Mouse (Mus musculus) hindbrain, embryonic 11.5 days (tissue): ENCODE measurements at regions not wholly inside any gene's neighbourhood (a gene's known extent, or its start where the extent isn't known, plus 50 kb on each side); places are given as distances from the start of the nearest gene placed in this dataset.
A peak's percentile ranks its signal among the peaks of the same experiment; 100 is the strongest.

Experiments
- ATAC-seq: fragments of 200-750 bp; cut with Nextera tagmentation; 2 replicates; pipeline ENCODE4 v1.8.0; 2017; ENCODE audit warnings: mild to moderate bottlenecking, moderate TSS enrichment, moderate library complexity; ENCODE audit not compliant: low FRiP score
- DNase-seq: peaks from one replicate; pipeline ENCODE4 v3.0.0-alpha.2; 2015; ENCODE audit warnings: low spot score
- H3K27ac ChIP-seq: fragments of 300-500 bp; sonication (generic); 2 replicates; pipeline ENCODE4 v1.5.1; 2014; ENCODE audit warnings: mild to moderate bottlenecking, low read depth, low read length
- H3K27me3 ChIP-seq: fragments of 300-500 bp; sonication (generic); 2 replicates; pipeline ENCODE4 v1.6.1; 2014; ENCODE audit warnings: mild to moderate bottlenecking, low read length, moderate library complexity, mixed read lengths; ENCODE audit not compliant: control insufficient read depth, insufficient read depth
- H3K36me3 ChIP-seq: fragments of 300-500 bp; sonication (generic); 2 replicates; pipeline ENCODE4 v1.6.1; 2014; ENCODE audit warnings: mild to moderate bottlenecking, low read length, moderate library complexity, mixed read lengths; ENCODE audit not compliant: control insufficient read depth, insufficient read depth
- H3K4me1 ChIP-seq: fragments of 300-500 bp; sonication (generic); replicated peaks from 2 replicates; pipeline ENCODE4 v1.6.1; 2014; ENCODE audit warnings: low read length, mixed read lengths; ENCODE audit not compliant: control insufficient read depth, insufficient read depth
- H3K4me2 ChIP-seq: fragments of 300-500 bp; sonication (generic); replicated peaks from 2 replicates; pipeline ENCODE4 v1.6.1; 2014; ENCODE audit warnings: mild to moderate bottlenecking, low read depth, low read length
- H3K4me3 ChIP-seq: fragments of 300-500 bp; sonication (generic); 2 replicates; pipeline ENCODE4 v1.5.1; 2014; ENCODE audit warnings: low read depth, low read length
- H3K9ac ChIP-seq: fragments of 300-500 bp; sonication (generic); 2 replicates; pipeline ENCODE4 v1.6.1; 2014; ENCODE audit warnings: low read depth, low read length
- H3K9me3 ChIP-seq: fragments of 300-500 bp; sonication (generic); 2 replicates; pipeline ENCODE4 v1.6.1; 2016; ENCODE audit warnings: low read length; ENCODE audit not compliant: control insufficient read depth
- WGBS: fragments of 180-500 bp; shearing (Covaris S2); extraction: QIAGEN DNeasy Blood & Tissue Kit; methylation state at CpG from one replicate; pipeline ENCODE4 v1.1.7; 2014; 5-methylcytosine and 5-hydroxymethylcytosine counted together

- Histone ChIP-seq H3K4me1 (no peaks in the 10 kb centered on the region), H3K27me3 (no peaks in the 10 kb centered on the region), H3K9me3 (no peaks in the 10 kb centered on the region), H3K36me3 (no peaks in the 10 kb centered on the region), H3K4me3 (no peak overlapping the region), H3K4me2 (no peak overlapping the region), H3K9ac (no peak overlapping the region), H3K27ac (no peak overlapping the region)
- ATAC-seq (no peak), DNase-seq (no peak)
- WGBS, result 83% methylated on average over 10 of the region's 10 CpGs
Measured at GRCm38 (mm10) chr3:41185305-41186097, 102.7 kb upstream of the Pgrmc2 start.

GRCm38 (mm10) chr3:41184375-41184774 is 101.5 kb upstream of the Pgrmc2 start:
- Histone ChIP-seq H3K4me2 (no peak overlapping the region), H3K4me3 (no peak overlapping the region), H3K9me3 (no peaks in the 10 kb centered on the region), H3K27ac (no peak overlapping the region), H3K27me3 (no peaks in the 10 kb centered on the region), H3K4me1 (no peaks in the 10 kb centered on the region), H3K9ac (no peak overlapping the region), H3K36me3 (no peaks in the 10 kb centered on the region)
- WGBS, result 69% methylated on average over 7 of the region's 7 CpGs
- ATAC-seq (no peak), DNase-seq (no peak)

- Histone ChIP-seq H3K9me3 (no peaks in the 10 kb centered on the region), H3K36me3 (no peaks in the 10 kb centered on the region), H3K27ac (no peak overlapping the region), H3K4me1 (no peaks in the 10 kb centered on the region), H3K4me2 (no peak overlapping the region), H3K27me3 (no peaks in the 10 kb centered on the region), H3K4me3 (no peak overlapping the region), H3K9ac (no peak overlapping the region)
- WGBS, result 77% methylated on average over 10 of the region's 10 CpGs
- ATAC-seq, result peak; percentile 61
- DNase-seq, result no peak
Measured at GRCm38 (mm10) chr3:41182900-41183595, 100.2 kb upstream of the Pgrmc2 start.

GRCm38 (mm10) chr3:41182036-41182899 is 99.4 kb upstream of the Pgrmc2 start:
- Histone ChIP-seq H3K4me2 (no peak overlapping the region), H3K36me3 (no peaks in the 10 kb centered on the region), H3K4me3 (no peak overlapping the region), H3K9me3 (no peaks in the 10 kb centered on the region), H3K4me1 (no peaks in the 10 kb centered on the region), H3K9ac (no peak overlapping the region), H3K27me3 (no peaks in the 10 kb centered on the region), H3K27ac (no peak overlapping the region)
- DNase-seq, result peak; percentile 89
- WGBS, result 60% methylated on average over 15 of the region's 15 CpGs
- peak; percentile 93 for ATAC-seq

GRCm38 (mm10) chr3:41181438-41181837 is 98.6 kb upstream of the Pgrmc2 start:
- no peak for ATAC-seq
- WGBS, result 87% methylated on average over 11 of the region's 11 CpGs

GRCm38 (mm10) chr3:41180911-41181310 is 98.1 kb upstream of the Pgrmc2 start:
- Histone ChIP-seq H3K27ac (no peak overlapping the region), H3K9me3 (no peaks in the 10 kb centered on the region), H3K4me3 (no peak overlapping the region), H3K9ac (no peak overlapping the region), H3K36me3 (no peaks in the 10 kb centered on the region), H3K4me2 (no peak overlapping the region), H3K4me1 (no peaks in the 10 kb centered on the region), H3K27me3 (no peaks in the 10 kb centered on the region)
- ATAC-seq (no peak), DNase-seq (no peak)
- 83% methylated on average over 7 of the region's 7 CpGs for WGBS

More at GRCm38 (mm10) chr3:41181438-41181837, 98.6 kb upstream of the Pgrmc2 start:
- Histone ChIP-seq H3K27ac (no peak overlapping the region), H3K4me3 (no peak overlapping the region), H3K9me3 (no peaks in the 10 kb centered on the region), H3K4me2 (no peak overlapping the region), H3K9ac (no peak overlapping the region), H3K4me1 (no peaks in the 10 kb centered on the region), H3K36me3 (no peaks in the 10 kb centered on the region), H3K27me3 (no peaks in the 10 kb centered on the region)
- DNase-seq, result no peak

- Histone ChIP-seq H3K36me3 (no peaks in the 10 kb centered on the region), H3K27me3 (no peaks in the 10 kb centered on the region), H3K4me1 (no peaks in the 10 kb centered on the region), H3K4me3 (no peak overlapping the region), H3K4me2 (no peak overlapping the region), H3K9ac (no peak overlapping the region), H3K27ac (no peak overlapping the region), H3K9me3 (no peaks in the 10 kb centered on the region)
- 80% methylated on average over 4 of the region's 4 CpGs for WGBS
- DNase-seq (no peak), ATAC-seq (no peak)
Measured at GRCm38 (mm10) chr3:41179037-41179880, 96.4 kb upstream of the Pgrmc2 start.

- H3K36me3 ChIP-seq, result no peaks in the 10 kb centered on the region
- no peak for ATAC-seq
- no peaks in the 10 kb centered on the region for H3K4me1 ChIP-seq
- no peak overlapping the region for H3K9ac ChIP-seq
- H3K4me3 ChIP-seq, result no peak overlapping the region
- no peak for DNase-seq
- H3K27ac ChIP-seq, result no peak overlapping the region
- no peaks in the 10 kb centered on the region for H3K27me3 ChIP-seq
- H3K4me2 ChIP-seq, result no peak overlapping the region
- no peaks in the 10 kb centered on the region for H3K9me3 ChIP-seq
Measured at GRCm38 (mm10) chr3:41177124-41177523, 94.3 kb upstream of the Pgrmc2 start.
